Mouse (Mus musculus): Measurements from ENCODE around the gene Pawr. TPM values are rescaled to one million over a fixed set of nuclear protein-coding genes. Genes with fewer than 3 reads are reported as not detected.
A peak's percentile ranks its signal among the peaks of the same experiment; 100 is the strongest.

Gene Pawr
- total RNA-seq, 1 experiment, result 36.4 TPM

DNA sequence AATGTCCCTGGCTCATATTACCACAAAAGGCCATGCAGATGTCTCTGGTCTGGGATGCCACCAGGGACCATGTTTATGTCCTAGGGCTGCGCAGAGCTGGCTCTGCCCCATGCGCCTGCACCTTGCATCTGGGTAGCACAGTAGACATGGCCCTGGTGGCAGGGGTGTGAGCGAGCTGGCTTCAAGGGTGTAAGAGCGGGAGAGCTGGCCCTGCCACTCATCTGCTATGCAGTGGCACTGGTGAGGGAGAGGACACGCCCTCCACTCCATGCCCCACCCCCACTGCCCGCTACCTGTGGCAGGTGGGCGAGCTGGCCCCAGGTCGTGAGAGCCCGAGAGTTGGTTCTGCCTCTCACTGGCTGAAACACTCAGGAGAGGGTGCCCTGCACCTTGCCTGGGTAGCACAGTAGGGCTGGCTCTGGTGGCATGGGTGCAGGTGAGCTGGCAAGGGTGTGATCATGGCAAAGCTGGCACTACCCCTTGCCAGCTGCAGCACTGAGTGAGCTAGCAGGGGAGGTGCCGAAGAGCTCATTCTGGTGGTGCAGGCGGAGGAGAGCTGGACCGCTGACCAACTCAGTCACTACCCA is 24.8 kb downstream of the Pawr start:
- in situ Hi-C loops (cut with MboI; ENCODE audit: low sequenced_read_pairs in 2 of 2, unreplicated experiment in 2 of 2), result no loop called here
- Histone ChIP-seq H3K36me3 (ENCODE audit: control insufficient read depth, insufficient read depth, low read length, poor library complexity, severe bottlenecking) (peaks cover 10% of the 10 kb centered on the region; the same call in 1 of the 2 replicates), H3K4me1 (ENCODE audit: control insufficient read depth in 2 of 2, insufficient read depth in 2 of 2, low read length in 2 of 2, poor library complexity in 1 of 2) (peaks cover 8 to 12% of the 10 kb centered on the region in 2 experiments; a peak in 3 of 4 replicates), H3K9ac (ENCODE audit: insufficient read depth, low read depth, low read length, poor library complexity, severe bottlenecking) (no peak overlapping the region), H3K4me3 (ENCODE audit: insufficient read depth in 1 of 2, low read depth in 1 of 2, low read length in 2 of 2, poor library complexity in 1 of 2, severe bottlenecking in 1 of 2) (no peak overlapping the region), H3K9me3 (ENCODE audit: control insufficient read depth, insufficient read depth, low read depth, low read length) (no peaks in the 10 kb centered on the region), H3K27ac (ENCODE audit: insufficient read depth, low read depth, low read length, poor library complexity, severe bottlenecking) (no peak overlapping the region)
- DNase-seq (ENCODE audit: low read depth, low spot score), result no peak
- TF ChIP-seq ZNF384 (IDR thresholded peaks at IDR 0.05; ENCODE audit: low read depth, low read length) (no peak), ZC3H11A (IDR thresholded peaks at IDR 0.05; ENCODE audit: borderline replicate concordance, low read depth, low read length) (no peak), HCFC1 (IDR thresholded peaks at IDR 0.05; ENCODE audit: borderline replicate concordance, insufficient read depth, low read length) (no peak), MAFK (IDR thresholded peaks at IDR 0.05; ENCODE audit: insufficient read depth, low read depth, low read length) (no peak), CHD2 (IDR thresholded peaks at IDR 0.05; ENCODE audit: low read depth, low read length) (no peak)

GRCm38 (mm10) chr10:108359974-108360373 is 28.1 kb downstream of the Pawr start:
- TF ChIP-seq ZNF384 (IDR thresholded peaks at IDR 0.05; ENCODE audit: low read depth, low read length) (no peak), MAFK (IDR thresholded peaks at IDR 0.05; ENCODE audit: insufficient read depth, low read depth, low read length) (no peak), CHD2 (IDR thresholded peaks at IDR 0.05; ENCODE audit: low read depth, low read length) (no peak), ZC3H11A (IDR thresholded peaks at IDR 0.05; ENCODE audit: borderline replicate concordance, low read depth, low read length) (no peak), HCFC1 (IDR thresholded peaks at IDR 0.05; ENCODE audit: borderline replicate concordance, insufficient read depth, low read length) (no peak)
- H3K9ac ChIP-seq (ENCODE audit: insufficient read depth, low read depth, low read length, poor library complexity, severe bottlenecking), result no peak overlapping the region
- peaks cover 10% of the 10 kb centered on the region; the same call in 1 of the 2 replicates for H3K36me3 ChIP-seq (ENCODE audit: control insufficient read depth, insufficient read depth, low read length, poor library complexity, severe bottlenecking)
- H3K4me1 ChIP-seq (ENCODE audit: control insufficient read depth in 2 of 2, insufficient read depth in 2 of 2, low read length in 2 of 2, poor library complexity in 1 of 2), result peaks cover 6 to 19% of the 10 kb centered on the region in 2 experiments; a peak in 3 of 4 replicates
- H3K27ac ChIP-seq (ENCODE audit: insufficient read depth, low read depth, low read length, poor library complexity, severe bottlenecking), result no peak overlapping the region
- H3K9me3 ChIP-seq (ENCODE audit: control insufficient read depth, insufficient read depth, low read depth, low read length), result no peaks in the 10 kb centered on the region
- in situ Hi-C loops (cut with MboI; ENCODE audit: low sequenced_read_pairs in 2 of 2, unreplicated experiment in 2 of 2), result no loop called here
- H3K4me3 ChIP-seq (ENCODE audit: insufficient read depth in 1 of 2, low read depth in 1 of 2, low read length in 2 of 2, poor library complexity in 1 of 2, severe bottlenecking in 1 of 2), result no peak overlapping the region
- DNase-seq (ENCODE audit: low read depth, low spot score), result peak; percentile 24

GRCm38 (mm10) chr10:108360801-108361200 is 28.9 kb downstream of the Pawr start:
- peaks cover 12% of the 10 kb centered on the region; the same call in 1 of the 2 replicates for H3K36me3 ChIP-seq (ENCODE audit: control insufficient read depth, insufficient read depth, low read length, poor library complexity, severe bottlenecking)
- H3K9me3 ChIP-seq (ENCODE audit: control insufficient read depth, insufficient read depth, low read depth, low read length), result no peaks in the 10 kb centered on the region
- TF ChIP-seq ZNF384 (IDR thresholded peaks at IDR 0.05; ENCODE audit: low read depth, low read length), result no peak
- TF ChIP-seq CHD2 (IDR thresholded peaks at IDR 0.05; ENCODE audit: low read depth, low read length), result no peak
- TF ChIP-seq MAFK (IDR thresholded peaks at IDR 0.05; ENCODE audit: insufficient read depth, low read depth, low read length), result no peak
- no peak for TF ChIP-seq HCFC1 (IDR thresholded peaks at IDR 0.05; ENCODE audit: borderline replicate concordance, insufficient read depth, low read length)
- TF ChIP-seq ZC3H11A (IDR thresholded peaks at IDR 0.05; ENCODE audit: borderline replicate concordance, low read depth, low read length), result no peak
- H3K27ac ChIP-seq (ENCODE audit: insufficient read depth, low read depth, low read length, poor library complexity, severe bottlenecking), result no peak overlapping the region
- peaks cover 6 to 18% of the 10 kb centered on the region in 2 experiments; a peak in 3 of 4 replicates for H3K4me1 ChIP-seq (ENCODE audit: control insufficient read depth in 2 of 2, insufficient read depth in 2 of 2, low read length in 2 of 2, poor library complexity in 1 of 2)
- in situ Hi-C loops (cut with MboI; ENCODE audit: low sequenced_read_pairs in 2 of 2, unreplicated experiment in 2 of 2), result no loop called here
- no peak overlapping the region for H3K9ac ChIP-seq (ENCODE audit: insufficient read depth, low read depth, low read length, poor library complexity, severe bottlenecking)
- no peak for DNase-seq (ENCODE audit: low read depth, low spot score)
- no peak overlapping the region for H3K4me3 ChIP-seq (ENCODE audit: insufficient read depth in 1 of 2, low read depth in 1 of 2, low read length in 2 of 2, poor library complexity in 1 of 2, severe bottlenecking in 1 of 2)

GRCm38 (mm10) chr10:108361419-108362155 is 29.7 kb downstream of the Pawr start:
- TF ChIP-seq HCFC1 (IDR thresholded peaks at IDR 0.05; ENCODE audit: borderline replicate concordance, insufficient read depth, low read length), result no peak
- TF ChIP-seq MAFK (IDR thresholded peaks at IDR 0.05; ENCODE audit: insufficient read depth, low read depth, low read length), result no peak
- no peak for TF ChIP-seq ZC3H11A (IDR thresholded peaks at IDR 0.05; ENCODE audit: borderline replicate concordance, low read depth, low read length)
- peaks cover 6 to 18% of the 10 kb centered on the region in 2 experiments; a peak in 3 of 4 replicates for H3K4me1 ChIP-seq (ENCODE audit: control insufficient read depth in 2 of 2, insufficient read depth in 2 of 2, low read length in 2 of 2, poor library complexity in 1 of 2)
- H3K36me3 ChIP-seq (ENCODE audit: control insufficient read depth, insufficient read depth, low read length, poor library complexity, severe bottlenecking), result peaks cover 8% of the 10 kb centered on the region; the same call in 1 of the 2 replicates
- H3K27ac ChIP-seq (ENCODE audit: insufficient read depth, low read depth, low read length, poor library complexity, severe bottlenecking), result no peak overlapping the region
- H3K9ac ChIP-seq (ENCODE audit: insufficient read depth, low read depth, low read length, poor library complexity, severe bottlenecking), result no peak overlapping the region
- H3K9me3 ChIP-seq (ENCODE audit: control insufficient read depth, insufficient read depth, low read depth, low read length), result no peaks in the 10 kb centered on the region
- DNase-seq (ENCODE audit: low read depth, low spot score), result no peak
- in situ Hi-C loops (cut with MboI; ENCODE audit: low sequenced_read_pairs in 2 of 2, unreplicated experiment in 2 of 2), result no loop called here
- no peak overlapping the region for H3K4me3 ChIP-seq (ENCODE audit: insufficient read depth in 1 of 2, low read depth in 1 of 2, low read length in 2 of 2, poor library complexity in 1 of 2, severe bottlenecking in 1 of 2)
